In genomic region chr1:127348642-127349341, GRCm38 (mm10) we compare ENCODE assay signal across 8 mouse cellular contexts.
DNase-seq lines count a peak whose midpoint lies in the region; ATAC-seq lines count a peak whose summit lies in the region.

No protein-coding gene starts in this region.

- H3K9me3 ChIP-seq in hindbrain, embryonic 13.5 days: no peaks in the 10 kb centered on the region
- no peaks in the 10 kb centered on the region for H3K9me3 ChIP-seq in hindbrain, embryonic 11.5 days (ENCODE audit: control insufficient read depth, low read length)

- no peak overlapping the region for H3K4me2 ChIP-seq in hindbrain, embryonic 13.5 days
- H3K4me2 ChIP-seq in hindbrain, embryonic 11.5 days (replicated peaks; ENCODE audit: low read depth, low read length): no peak overlapping the region

- H3K4me1 ChIP-seq in hindbrain, embryonic 13.5 days (replicated peaks): peaks cover 25% of the 10 kb centered on the region
- H3K4me1 ChIP-seq in hindbrain, embryonic 11.5 days (replicated peaks; ENCODE audit: control insufficient read depth, insufficient read depth, low read length): no peaks in the 10 kb centered on the region

- no peak for DNase-seq in hindbrain, embryonic 11.5 days (ENCODE audit: low spot score)
- peak; percentile 29 for DNase-seq in ovary, postnatal 14 days (ENCODE audit: low spot score)
- no peak for DNase-seq in ovary, postnatal 10 days (ENCODE audit: low spot score)
- DNase-seq in heart, adult 8-10 months (ENCODE audit: low spot score): peak; percentile 41
- DNase-seq in naive thymus-derived CD4-positive, alpha-beta T cell, adult 2 months (ENCODE audit: low read depth): peak; percentile 29
- DNase-seq in cerebellum, adult 18-20 months: no peak
- no peak for DNase-seq in right cerebral cortex, postnatal 25 days

- H3K9ac ChIP-seq in hindbrain, embryonic 13.5 days: no peak overlapping the region
- H3K9ac ChIP-seq in hindbrain, embryonic 11.5 days (ENCODE audit: low read depth, low read length): no peak overlapping the region

- WGBS in hindbrain, embryonic 13.5 days: 70% methylated on average over 9 of the region's 9 CpGs
- 82% methylated on average over 9 of the region's 9 CpGs for WGBS in hindbrain, embryonic 11.5 days

- peak; percentile 57; the same call in 1 of the 2 replicates for ATAC-seq in hindbrain, embryonic 13.5 days (ENCODE audit: low FRiP score)
- ATAC-seq in hindbrain, embryonic 11.5 days (ENCODE audit: low FRiP score): no peak

- no peak overlapping the region for H3K4me3 ChIP-seq in hindbrain, embryonic 13.5 days
- H3K4me3 ChIP-seq in hindbrain, embryonic 11.5 days (ENCODE audit: low read depth, low read length): no peak overlapping the region

- H3K36me3 ChIP-seq in hindbrain, embryonic 13.5 days: no peaks in the 10 kb centered on the region
- no peaks in the 10 kb centered on the region for H3K36me3 ChIP-seq in hindbrain, embryonic 11.5 days (ENCODE audit: control insufficient read depth, insufficient read depth, low read length)

- no peak overlapping the region for H3K27ac ChIP-seq in hindbrain, embryonic 13.5 days
- no peak overlapping the region for H3K27ac ChIP-seq in hindbrain, embryonic 11.5 days (ENCODE audit: low read depth, low read length)

- no peaks in the 10 kb centered on the region for H3K27me3 ChIP-seq in hindbrain, embryonic 13.5 days
- H3K27me3 ChIP-seq in hindbrain, embryonic 11.5 days (ENCODE audit: control insufficient read depth, insufficient read depth, low read length): no peaks in the 10 kb centered on the region

Comparison
In these comparisons a context has a peak if more than half of its experiments do, and no peak if none do; other contexts are left out.
1. DNase-seq: peak in ovary, postnatal 14 days (single experiment), heart, adult 8-10 months (single experiment) and naive thymus-derived CD4-positive, alpha-beta T cell, adult 2 months (single experiment); none in hindbrain, embryonic 11.5 days (single experiment), ovary, postnatal 10 days (single experiment), cerebellum, adult 18-20 months (0 of 2) and right cerebral cortex, postnatal 25 days (single experiment).